Mouse (Mus musculus): ENCODE measurements at regions not wholly inside any gene's neighbourhood (a gene's known extent, or its start where the extent isn't known, plus 50 kb on each side); places are given as distances from the start of the nearest gene placed in this dataset.

DNA sequence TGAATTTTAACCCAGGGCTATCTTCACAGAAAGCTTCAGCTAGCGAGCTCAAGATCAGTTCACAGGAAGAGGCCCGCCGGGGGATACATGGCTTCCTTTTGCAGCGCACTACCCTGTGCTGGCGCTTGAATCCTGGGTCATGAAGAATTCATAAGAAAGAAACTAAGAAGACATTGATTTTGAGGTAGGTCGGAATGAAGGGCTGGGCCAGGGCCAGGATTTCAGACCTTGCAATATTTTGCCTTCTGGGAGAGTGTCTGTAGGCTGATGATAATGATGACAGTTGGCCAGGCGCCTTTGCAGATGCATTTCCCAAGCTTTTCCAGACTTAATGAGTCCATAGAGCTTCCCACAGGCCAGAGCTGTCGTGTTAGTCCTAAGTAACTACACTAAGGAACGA, 97.2 kb upstream of the Lifr start:
- no peaks in the 10 kb centered on the region for H3K27me3 ChIP-seq (ENCODE audit: control insufficient read depth, insufficient read depth, low read length)
- DNase-seq (ENCODE audit: low spot score) (no peak), ATAC-seq (replicated peaks; ENCODE audit: insufficient number of reproducible peaks, low FRiP score, low TSS enrichment, low read depth) (no peak)
- WGBS = 79% methylated on average over 9 of the region's 9 CpGs
- no peaks in the 10 kb centered on the region for H3K36me3 ChIP-seq (replicated peaks; ENCODE audit: control insufficient read depth, insufficient read depth, low read depth, low read length)
- no peaks in the 10 kb centered on the region for H3K4me1 ChIP-seq (ENCODE audit: control insufficient read depth, insufficient read depth, low read length)
- no peak overlapping the region for H3K4me2 ChIP-seq (ENCODE audit: low read depth, low read length)
- no peak overlapping the region for H3K27ac ChIP-seq (replicated peaks; ENCODE audit: low read depth, low read length)
- H3K9me3 ChIP-seq (replicated peaks; ENCODE audit: control insufficient read depth, low read length) = no peaks in the 10 kb centered on the region
- H3K4me3 ChIP-seq (ENCODE audit: low read depth, low read length) = no peak overlapping the region
- H3K9ac ChIP-seq (replicated peaks; ENCODE audit: low read length) = no peak overlapping the region

DNA sequence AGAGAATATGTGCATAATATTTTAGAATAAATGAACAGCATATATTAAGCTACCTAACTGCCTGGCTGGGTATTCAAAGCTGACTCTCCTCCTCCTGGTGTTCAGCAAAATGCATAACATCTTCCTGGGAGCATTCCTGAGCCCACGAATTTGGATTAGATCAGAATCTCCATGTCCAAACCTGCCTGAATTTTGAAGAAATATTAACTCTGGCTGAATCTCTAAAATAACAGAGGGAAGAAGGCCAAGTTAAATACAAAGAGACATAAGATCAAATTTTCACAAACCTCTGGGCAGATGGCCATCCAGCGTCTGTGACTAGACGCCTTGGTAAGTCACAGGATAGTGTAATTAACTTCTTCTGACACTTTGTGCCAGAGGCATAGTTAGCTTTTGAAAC, 95.2 kb upstream of the Lifr start:
- no peaks in the 10 kb centered on the region for H3K27me3 ChIP-seq (ENCODE audit: control insufficient read depth, insufficient read depth, low read length)
- WGBS = 43% methylated on average over 3 of the region's 3 CpGs
- H3K9me3 ChIP-seq (replicated peaks; ENCODE audit: control insufficient read depth, low read length) = no peaks in the 10 kb centered on the region
- no peak overlapping the region for H3K9ac ChIP-seq (replicated peaks; ENCODE audit: low read length)
- no peak overlapping the region for H3K4me2 ChIP-seq (ENCODE audit: low read depth, low read length)
- H3K4me3 ChIP-seq (ENCODE audit: low read depth, low read length) = no peak overlapping the region
- no peaks in the 10 kb centered on the region for H3K4me1 ChIP-seq (ENCODE audit: control insufficient read depth, insufficient read depth, low read length)
- no peak for DNase-seq (ENCODE audit: low spot score)
- no peak for ATAC-seq (replicated peaks; ENCODE audit: insufficient number of reproducible peaks, low FRiP score, low TSS enrichment, low read depth)
- H3K36me3 ChIP-seq (replicated peaks; ENCODE audit: control insufficient read depth, insufficient read depth, low read depth, low read length) = no peaks in the 10 kb centered on the region
- no peak overlapping the region for H3K27ac ChIP-seq (replicated peaks; ENCODE audit: low read depth, low read length)

DNA sequence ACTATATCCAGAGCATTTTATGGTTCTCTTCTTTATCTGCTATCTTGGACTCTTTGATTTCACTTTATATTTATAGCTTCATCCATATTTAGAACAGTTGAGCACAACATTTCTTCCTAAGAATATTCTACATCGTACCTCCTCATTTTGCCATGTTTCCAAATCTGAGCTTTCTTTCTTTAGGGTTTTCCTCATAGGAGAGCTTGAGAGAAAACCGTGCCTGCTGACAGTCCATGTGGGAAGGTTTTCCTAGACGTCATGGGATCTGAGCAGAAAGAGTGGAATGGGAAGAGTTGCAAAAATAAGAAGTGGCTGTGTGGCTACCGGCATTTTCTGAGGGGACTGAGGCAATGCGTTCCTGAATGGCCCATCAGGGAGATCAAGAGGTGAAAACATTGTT, 92.5 kb upstream of the Lifr start:
- Histone ChIP-seq H3K36me3 (replicated peaks; ENCODE audit: control insufficient read depth, insufficient read depth, low read depth, low read length) (no peaks in the 10 kb centered on the region), H3K4me1 (ENCODE audit: control insufficient read depth, insufficient read depth, low read length) (no peaks in the 10 kb centered on the region), H3K27me3 (ENCODE audit: control insufficient read depth, insufficient read depth, low read length) (no peaks in the 10 kb centered on the region), H3K27ac (replicated peaks; ENCODE audit: low read depth, low read length) (no peak overlapping the region), H3K4me3 (ENCODE audit: low read depth, low read length) (no peak overlapping the region), H3K9me3 (replicated peaks; ENCODE audit: control insufficient read depth, low read length) (no peaks in the 10 kb centered on the region), H3K9ac (replicated peaks; ENCODE audit: low read length) (no peak overlapping the region), H3K4me2 (ENCODE audit: low read depth, low read length) (no peak overlapping the region)
- ATAC-seq (replicated peaks; ENCODE audit: insufficient number of reproducible peaks, low FRiP score, low TSS enrichment, low read depth) (no peak), DNase-seq (ENCODE audit: low spot score) (no peak)
- 74% methylated on average over 5 of the region's 5 CpGs for WGBS

DNA sequence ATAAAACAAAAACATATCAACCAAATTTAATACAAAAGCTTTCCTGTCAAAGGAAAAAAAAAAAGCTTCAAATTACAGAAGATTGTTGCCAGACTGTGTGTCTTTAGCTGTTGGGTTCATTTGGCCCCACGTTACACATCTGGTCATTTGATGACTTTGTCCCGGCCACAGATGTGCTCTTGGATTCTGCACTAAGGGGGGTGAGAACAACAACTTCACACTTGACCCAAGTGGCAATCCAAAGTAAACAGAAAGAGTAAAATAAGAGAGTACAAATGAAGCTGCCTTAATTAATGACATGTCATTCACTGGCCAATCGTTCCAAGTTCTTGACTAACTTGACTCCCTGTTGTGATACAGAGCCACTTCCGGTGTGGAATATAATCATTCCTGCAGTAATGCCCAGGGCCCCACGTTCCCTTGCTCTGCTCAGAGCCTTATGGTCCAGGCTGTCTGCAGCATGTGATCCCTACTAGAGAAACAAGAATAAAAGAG, 91.8 kb upstream of the Lifr start:
- ATAC-seq (replicated peaks; ENCODE audit: insufficient number of reproducible peaks, low FRiP score, low TSS enrichment, low read depth) = no peak

DNA sequence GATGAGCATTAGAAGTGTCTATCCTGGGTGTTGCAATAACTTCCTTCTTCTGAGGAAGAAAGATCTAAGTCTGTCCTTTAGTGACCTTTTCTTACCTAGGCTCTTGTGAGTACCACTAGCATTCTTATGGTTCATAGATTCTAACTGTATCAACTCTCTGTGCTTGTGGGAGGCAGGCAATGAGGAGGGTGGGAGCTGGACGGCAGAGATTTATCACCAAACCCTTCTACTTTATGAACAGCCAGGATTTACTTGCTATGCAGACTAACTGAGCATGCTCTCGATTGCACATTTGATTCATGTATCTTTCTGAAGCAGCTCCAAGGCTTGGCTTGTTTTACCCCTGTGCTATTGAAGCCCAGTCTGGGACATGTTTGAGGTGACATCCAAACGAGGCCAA, 90.7 kb upstream of the Lifr start:
- DNase-seq (ENCODE audit: low spot score) (no peak), ATAC-seq (replicated peaks; ENCODE audit: insufficient number of reproducible peaks, low FRiP score, low TSS enrichment, low read depth) (no peak)
- Histone ChIP-seq H3K4me3 (ENCODE audit: low read depth, low read length) (no peak overlapping the region), H3K27ac (replicated peaks; ENCODE audit: low read depth, low read length) (no peak overlapping the region), H3K9me3 (replicated peaks; ENCODE audit: control insufficient read depth, low read length) (no peaks in the 10 kb centered on the region), H3K4me2 (ENCODE audit: low read depth, low read length) (no peak overlapping the region), H3K36me3 (replicated peaks; ENCODE audit: control insufficient read depth, insufficient read depth, low read depth, low read length) (no peaks in the 10 kb centered on the region), H3K9ac (replicated peaks; ENCODE audit: low read length) (no peak overlapping the region), H3K27me3 (ENCODE audit: control insufficient read depth, insufficient read depth, low read length) (no peaks in the 10 kb centered on the region), H3K4me1 (ENCODE audit: control insufficient read depth, insufficient read depth, low read length) (no peaks in the 10 kb centered on the region)
- 82% methylated on average over 3 of the region's 3 CpGs for WGBS

More for the DNA sequence above, 91.8 kb upstream of the Lifr start:
- WGBS = 45% methylated on average over 5 of the region's 5 CpGs
- Histone ChIP-seq H3K9ac (replicated peaks; ENCODE audit: low read length) (no peak overlapping the region), H3K27me3 (ENCODE audit: control insufficient read depth, insufficient read depth, low read length) (no peaks in the 10 kb centered on the region), H3K9me3 (replicated peaks; ENCODE audit: control insufficient read depth, low read length) (no peaks in the 10 kb centered on the region), H3K4me2 (ENCODE audit: low read depth, low read length) (no peak overlapping the region), H3K4me3 (ENCODE audit: low read depth, low read length) (no peak overlapping the region), H3K27ac (replicated peaks; ENCODE audit: low read depth, low read length) (no peak overlapping the region), H3K36me3 (replicated peaks; ENCODE audit: control insufficient read depth, insufficient read depth, low read depth, low read length) (no peaks in the 10 kb centered on the region), H3K4me1 (ENCODE audit: control insufficient read depth, insufficient read depth, low read length) (no peaks in the 10 kb centered on the region)
- no peak for DNase-seq (ENCODE audit: low spot score)

DNA sequence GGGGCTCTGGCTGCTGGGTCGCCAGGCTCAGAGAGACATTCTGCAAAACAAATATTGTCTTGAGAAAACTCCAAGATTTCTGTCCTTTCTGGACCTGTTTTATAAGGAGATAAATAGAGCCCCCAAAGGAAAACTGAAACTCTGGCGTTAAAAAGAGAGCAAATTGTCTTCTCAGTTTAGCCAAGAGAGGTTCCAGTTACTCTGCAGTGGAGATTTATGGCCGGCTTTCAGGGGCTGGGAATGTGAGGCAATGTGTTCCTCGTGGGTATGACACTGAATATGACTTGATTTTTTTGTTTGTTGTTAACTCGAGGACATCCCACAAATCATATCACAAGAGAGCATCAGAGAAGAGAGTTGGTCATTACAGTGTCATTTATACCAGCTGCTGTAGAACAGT, 88.2 kb upstream of the Lifr start:
- no peak overlapping the region for H3K9ac ChIP-seq (replicated peaks; ENCODE audit: low read length)
- DNase-seq (ENCODE audit: low spot score) (no peak), ATAC-seq (replicated peaks; ENCODE audit: insufficient number of reproducible peaks, low FRiP score, low TSS enrichment, low read depth) (no peak)
- H3K27me3 ChIP-seq (ENCODE audit: control insufficient read depth, insufficient read depth, low read length) = no peaks in the 10 kb centered on the region
- H3K4me3 ChIP-seq (ENCODE audit: low read depth, low read length) = no peak overlapping the region
- no peaks in the 10 kb centered on the region for H3K9me3 ChIP-seq (replicated peaks; ENCODE audit: control insufficient read depth, low read length)
- no peaks in the 10 kb centered on the region for H3K4me1 ChIP-seq (ENCODE audit: control insufficient read depth, insufficient read depth, low read length)
- H3K36me3 ChIP-seq (replicated peaks; ENCODE audit: control insufficient read depth, insufficient read depth, low read depth, low read length) = no peaks in the 10 kb centered on the region
- no peak overlapping the region for H3K27ac ChIP-seq (replicated peaks; ENCODE audit: low read depth, low read length)
- WGBS = 74% methylated on average over 5 of the region's 5 CpGs
- no peak overlapping the region for H3K4me2 ChIP-seq (ENCODE audit: low read depth, low read length)

DNA sequence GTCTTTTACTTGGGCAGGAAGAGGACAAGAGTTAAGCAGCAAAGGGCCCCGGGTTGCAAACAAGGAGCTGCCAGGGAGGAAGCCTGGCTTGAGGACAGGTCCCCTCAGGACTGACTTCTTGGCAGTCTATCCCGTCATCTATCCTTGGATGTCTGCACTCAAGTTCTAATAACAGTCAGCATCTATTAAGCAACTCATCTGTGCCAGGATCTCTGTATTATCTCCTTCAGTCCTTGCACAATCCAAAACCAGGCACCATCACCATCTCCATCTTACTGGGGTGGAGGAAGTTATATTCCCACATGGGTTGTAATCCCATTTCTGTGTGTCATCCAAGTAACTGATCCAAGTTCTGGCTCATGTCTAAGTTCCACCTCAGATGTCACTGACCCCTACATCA, 87.1 kb upstream of the Lifr start:
- Histone ChIP-seq H3K36me3 (replicated peaks; ENCODE audit: control insufficient read depth, insufficient read depth, low read depth, low read length) (no peaks in the 10 kb centered on the region), H3K27me3 (ENCODE audit: control insufficient read depth, insufficient read depth, low read length) (no peaks in the 10 kb centered on the region), H3K4me1 (ENCODE audit: control insufficient read depth, insufficient read depth, low read length) (no peaks in the 10 kb centered on the region), H3K4me2 (ENCODE audit: low read depth, low read length) (no peak overlapping the region), H3K9ac (replicated peaks; ENCODE audit: low read length) (no peak overlapping the region), H3K4me3 (ENCODE audit: low read depth, low read length) (no peak overlapping the region), H3K27ac (replicated peaks; ENCODE audit: low read depth, low read length) (no peak overlapping the region), H3K9me3 (replicated peaks; ENCODE audit: control insufficient read depth, low read length) (no peaks in the 10 kb centered on the region)
- DNase-seq (ENCODE audit: low spot score) (no peak), ATAC-seq (replicated peaks; ENCODE audit: insufficient number of reproducible peaks, low FRiP score, low TSS enrichment, low read depth) (no peak)
- WGBS = 79% methylated on average over 2 of the region's 2 CpGs

DNA sequence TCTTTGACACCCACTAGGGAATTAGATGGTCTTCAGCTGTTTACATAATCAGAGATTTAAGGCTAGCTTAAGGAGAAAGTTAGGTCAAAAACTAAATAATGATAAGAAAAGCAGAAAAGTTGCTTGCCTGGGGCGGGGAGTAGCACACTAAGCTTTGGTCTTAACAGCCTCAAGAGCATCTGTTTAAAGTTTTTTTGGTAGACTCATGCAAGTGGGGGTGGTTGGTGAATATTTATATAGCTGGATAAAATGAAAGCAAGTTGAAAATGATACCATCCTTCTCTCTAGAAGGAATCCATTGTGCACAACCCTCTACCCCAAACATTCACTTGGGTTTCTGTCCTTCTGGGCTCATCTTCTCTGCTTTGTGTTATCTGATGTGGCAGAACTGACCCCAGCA, 85.3 kb upstream of the Lifr start:
- Histone ChIP-seq H3K4me1 (ENCODE audit: control insufficient read depth, insufficient read depth, low read length) (no peaks in the 10 kb centered on the region), H3K9ac (replicated peaks; ENCODE audit: low read length) (no peak overlapping the region), H3K4me2 (ENCODE audit: low read depth, low read length) (no peak overlapping the region), H3K27me3 (ENCODE audit: control insufficient read depth, insufficient read depth, low read length) (no peaks in the 10 kb centered on the region), H3K9me3 (replicated peaks; ENCODE audit: control insufficient read depth, low read length) (no peaks in the 10 kb centered on the region), H3K27ac (replicated peaks; ENCODE audit: low read depth, low read length) (no peak overlapping the region), H3K4me3 (ENCODE audit: low read depth, low read length) (no peak overlapping the region), H3K36me3 (replicated peaks; ENCODE audit: control insufficient read depth, insufficient read depth, low read depth, low read length) (no peaks in the 10 kb centered on the region)
- ATAC-seq (replicated peaks; ENCODE audit: insufficient number of reproducible peaks, low FRiP score, low TSS enrichment, low read depth) (no peak), DNase-seq (ENCODE audit: low spot score) (no peak)
- 81% methylated on average over 1 of the region's 1 CpGs for WGBS
